Mouse (Mus musculus): ENCODE data around the gene Olfr1176.

- TF ChIP-seq POLR2A (IDR thresholded peaks at IDR 0.05; ENCODE audit: borderline replicate concordance, low read depth, low read length) (no peak), CTCF (IDR thresholded peaks at IDR 0.05; ENCODE audit: low read depth, low read length) (no peak)
Measured at GRCm38 (mm10) chr2:88346392-88346791, 9.9 kb downstream of the Olfr1176 start, which contains the start of gene Olfr1177-ps.

Data from bone marrow macrophage, adult 2 months (primary cell).